Mouse (Mus musculus) CD8-positive naive resting alpha-beta T cell, adult 57 days (primary cell): ENCODE measurements around the gene Irs4. TPM values are rescaled to one million over a fixed set of nuclear protein-coding genes. Genes with fewer than 3 reads are reported as not detected.

Experiments
- total RNA-seq: library from RNA; stranded (reverse); gene quantifications from one replicate; pipeline ENCODE4 v1.2.4, GENCODE M21; 2023

Irs4 gene
- not detected for total RNA-seq

DNA sequence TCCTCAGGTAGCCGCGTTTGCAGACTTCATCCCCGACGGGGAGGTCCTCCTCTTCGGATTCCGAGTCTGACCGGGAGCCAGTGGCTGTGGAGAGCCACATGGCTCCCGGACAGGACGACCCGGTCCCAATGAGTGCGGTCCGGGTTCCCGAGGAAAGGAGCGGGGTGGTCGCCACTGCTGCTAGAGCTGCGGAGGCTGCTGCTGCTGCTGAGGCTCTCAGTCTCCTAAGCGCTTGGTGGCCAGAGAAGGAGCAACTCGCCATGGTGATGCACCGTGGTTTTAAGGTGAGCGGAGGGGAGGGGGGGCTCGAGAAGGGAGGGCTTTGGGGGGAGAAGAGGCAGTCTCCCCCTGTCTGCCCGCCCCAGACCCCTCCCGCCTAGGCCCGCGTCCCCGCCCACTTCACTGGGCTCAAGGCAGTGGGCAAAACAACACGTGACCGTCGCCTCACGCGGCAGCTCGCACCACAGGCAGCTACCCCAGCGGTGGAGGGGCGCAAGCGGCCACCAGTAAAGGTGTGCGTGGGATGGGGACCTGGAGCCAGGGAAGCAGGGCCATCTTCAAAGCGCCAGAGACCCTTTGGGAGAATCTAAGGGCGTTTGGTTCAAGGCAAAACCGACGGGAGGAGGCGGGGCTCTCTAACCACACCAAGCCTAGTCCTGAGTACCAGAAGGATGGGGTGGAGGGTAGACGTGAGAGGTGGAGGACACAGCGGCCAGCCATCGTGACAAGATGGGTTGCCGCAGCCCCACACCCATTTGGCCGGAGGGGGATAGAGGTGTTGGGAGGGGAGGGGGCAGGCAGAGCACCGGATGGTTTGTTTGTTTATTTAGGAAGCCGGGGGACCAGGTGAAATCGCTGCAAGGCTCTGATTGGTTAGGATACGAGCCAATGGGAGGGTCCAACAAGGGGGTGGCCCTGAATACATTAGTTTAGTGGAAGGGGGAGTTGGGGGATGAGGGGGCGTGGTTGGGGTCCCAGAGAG is at the start of gene Irs4:
TSS of gene Irs4 (minus strand) at position 327 of the 982 bp plus-strand sequence.

Other genes starting within 250 kb of the Irs4 start
- gene Col4a5, start 249.9 kb downstream of the Irs4 start, total RNA-seq, result not detected
- gene Gm15294, start 150.0 kb upstream of the Irs4 start, total RNA-seq, result not detected